Mouse (Mus musculus) ES-E14 (cell line): ENCODE data around the gene Fam189a1.

Source experiments
- CHD2 ChIP-seq: IDR thresholded peaks from 2 replicates; pipeline ENCODE4 v1.6.1; 2014; ENCODE audit warnings: mild to moderate bottlenecking, low read depth, low read length, inconsistent platforms
- MAFK ChIP-seq: IDR thresholded peaks from 2 replicates; pipeline ENCODE4 v1.6.1; 2014; ENCODE audit warnings: mild to moderate bottlenecking, low read depth, low read length, inconsistent platforms; ENCODE audit not compliant: insufficient read depth
- ZNF384 ChIP-seq: IDR thresholded peaks from 2 replicates; pipeline ENCODE4 v1.6.1; 2012; ENCODE audit warnings: low read depth, low read length, inconsistent platforms

- TF ChIP-seq CHD2 (no peak), ZNF384 (no peak), MAFK (no peak)
These were observed 371.3 kb downstream of the Fam189a1 start for GRCm38 (mm10) chr7:64785040-64785439.
